Mouse (Mus musculus) telencephalon, adult 2 months (tissue): Measurements from ENCODE around the gene Pds5a.

ENCODE experiments used
- DNase-seq: peaks from one replicate; pipeline ENCODE4 v3.0.0-alpha.2; 2011; ENCODE audit warnings: low read depth, low spot score

Pds5a gene

DNA sequence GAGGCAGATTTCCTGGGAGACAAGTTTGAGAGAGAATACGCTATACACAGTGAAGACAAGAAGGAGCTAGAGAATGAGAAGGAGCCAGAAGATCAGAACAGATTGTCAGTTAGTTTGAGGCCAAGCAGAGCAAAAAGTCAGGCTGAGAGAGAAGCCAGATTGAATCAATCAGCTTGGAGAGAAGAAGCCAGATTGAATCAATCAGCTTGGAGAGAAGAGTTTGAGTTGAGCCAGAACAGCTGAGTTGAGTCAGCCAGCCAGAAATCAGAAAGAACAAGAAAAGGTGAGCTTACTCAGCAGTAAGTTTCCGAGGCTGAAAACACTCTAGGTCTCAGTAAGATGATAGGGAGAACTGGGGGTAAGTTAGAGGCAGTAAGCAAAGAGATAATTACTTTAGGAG is 123.2 kb downstream of the Pds5a start:
- DNase-seq: no peak

DNA sequence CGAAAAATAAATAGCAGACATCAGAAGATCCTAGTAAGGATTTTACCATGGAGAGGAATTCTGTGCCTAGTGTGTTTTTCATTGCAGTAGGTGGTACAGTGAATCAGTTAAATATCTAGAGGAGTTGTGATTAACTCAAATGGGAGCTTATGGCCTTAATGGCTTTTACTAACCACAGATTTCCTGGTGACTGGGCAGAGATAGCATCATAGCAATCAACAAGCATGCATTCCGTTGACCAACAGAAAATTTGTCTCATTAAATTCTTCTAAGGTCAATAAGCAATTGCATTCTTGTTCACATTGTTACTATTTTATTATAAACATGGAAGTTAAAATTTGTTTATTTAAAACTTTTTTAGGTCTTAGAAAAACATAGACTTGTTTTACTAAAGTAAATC is 132.6 kb downstream of the Pds5a start:
- DNase-seq: no peak

DNA sequence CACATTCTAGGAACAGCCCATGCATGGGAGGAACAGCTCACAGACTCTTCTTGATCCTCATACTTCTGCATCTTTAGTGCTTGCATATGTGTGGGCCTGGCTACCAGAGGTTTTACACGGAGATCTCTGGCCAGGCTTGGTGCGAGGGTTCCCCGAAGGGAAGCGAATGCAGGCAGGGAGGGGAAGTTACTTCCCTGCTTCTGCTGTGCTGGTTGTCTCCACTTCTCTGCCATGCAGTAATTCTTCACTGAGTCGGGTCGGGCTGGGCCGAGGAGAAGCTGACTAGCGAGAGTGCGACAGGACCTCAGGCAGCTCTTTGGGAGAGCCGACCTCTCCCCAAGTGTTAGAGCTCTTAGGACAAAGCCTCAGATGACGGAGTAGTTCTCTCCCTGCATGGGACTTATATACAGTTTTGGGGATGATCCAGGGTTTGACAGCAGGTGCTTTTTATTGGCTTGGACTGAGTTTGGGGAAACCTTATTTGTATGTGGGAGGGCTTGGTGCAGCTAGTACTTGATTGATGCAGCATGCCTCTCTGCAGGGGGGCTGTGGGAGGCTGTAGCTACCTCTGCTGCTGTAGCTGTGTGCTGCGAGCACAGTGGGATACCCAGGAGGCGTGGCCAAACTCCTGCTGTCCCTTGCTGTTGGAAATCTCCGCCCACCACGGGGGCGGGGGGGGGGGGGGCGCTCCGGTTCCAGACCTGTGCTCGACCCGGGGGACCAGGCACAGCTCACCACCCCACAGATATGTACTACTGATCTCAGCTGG is 136.8 kb downstream of the Pds5a start:
- DNase-seq: no peak

DNA sequence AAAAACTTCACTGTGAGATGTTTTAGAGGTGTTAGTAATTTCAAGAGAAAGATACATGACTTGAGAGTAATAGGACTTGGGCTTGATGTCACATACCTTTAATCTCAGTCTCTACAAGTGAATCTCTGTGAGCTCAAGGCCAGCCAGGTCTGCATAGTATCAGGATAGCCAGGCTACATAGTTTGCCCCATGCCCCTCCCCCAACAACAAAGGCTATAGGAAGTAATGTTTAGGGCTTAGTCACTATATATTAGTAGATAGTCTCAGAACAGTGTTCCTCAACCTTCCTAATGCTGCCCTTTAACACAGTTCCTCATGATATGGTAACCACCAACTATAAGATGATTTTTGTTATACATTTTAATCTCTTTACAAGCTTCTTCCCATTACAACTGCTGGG is 141.0 kb downstream of the Pds5a start:
- no peak for DNase-seq
